Mouse (Mus musculus): ENCODE measurements at regions not wholly inside any gene's neighbourhood (a gene's known extent, or its start where the extent isn't known, plus 50 kb on each side); places are given as distances from the start of the nearest gene placed in this dataset.

DNA sequence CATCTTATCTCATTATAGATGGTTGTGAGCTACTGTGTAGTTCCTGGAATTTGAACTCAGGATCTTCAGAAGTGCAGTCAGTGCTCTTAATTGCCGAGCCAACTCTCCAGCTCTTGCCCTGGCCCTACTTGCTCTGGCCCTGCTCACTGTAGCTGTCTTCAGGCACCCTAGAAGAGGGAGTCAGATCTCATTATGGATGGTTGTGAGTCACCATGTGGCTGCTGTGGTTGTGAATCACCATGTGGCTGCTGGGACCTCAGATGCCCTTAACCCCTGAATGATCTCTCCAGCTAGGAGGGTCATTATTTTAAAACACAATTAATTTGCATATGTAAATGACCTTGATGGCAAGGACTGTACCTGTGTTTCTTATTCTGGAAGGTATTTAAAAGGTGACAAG lies 249.1 kb upstream of the Pfkp start:
- H3K4me1 ChIP-seq (ENCODE audit: control insufficient read depth in 1 of 2, insufficient read depth in 2 of 2, low read length in 2 of 2) = no peaks in the 10 kb centered on the region; a peak in 1 of 4 replicates
- no peaks in the 10 kb centered on the region for H3K79me2 ChIP-seq (ENCODE audit: control insufficient read depth, insufficient read depth, low read length, poor library complexity)
- no peaks in the 10 kb centered on the region for H3K27me3 ChIP-seq (ENCODE audit: control insufficient read depth in 1 of 2, insufficient read depth in 2 of 2, low read length in 2 of 2)
- no peak overlapping the region for H3K27ac ChIP-seq (ENCODE audit: control insufficient read depth, low read depth, low read length)
- TF ChIP-seq POLR2AphosphoS5 (IDR thresholded peaks at IDR 0.05; ENCODE audit: borderline replicate concordance, low read depth, low read length) (no peak), ELF1 (IDR thresholded peaks at IDR 0.05; ENCODE audit: low read depth, low read length) (no peak), MAFK (IDR thresholded peaks at IDR 0.05; ENCODE audit: borderline replicate concordance, low read depth, low read length) (no peak), MEF2A (IDR thresholded peaks at IDR 0.05; ENCODE audit: extremely low read depth, insufficient replicate concordance, low read depth, low read length, poor library complexity, severe bottlenecking) (no peak), MYB (IDR thresholded peaks at IDR 0.05; ENCODE audit: low read depth, low read length) (no peak), EP300 (IDR thresholded peaks at IDR 0.05; ENCODE audit: low read depth in 1 of 2, low read length in 2 of 2) (no peak), GATA1 (IDR thresholded peaks at IDR 0.05; ENCODE audit: low read depth, low read length) (no peak), RAD21 (IDR thresholded peaks at IDR 0.05; ENCODE audit: low read depth, low read length) (no peak), TBP (IDR thresholded peaks at IDR 0.05; ENCODE audit: low read depth, low read length) (no peak), ZMIZ1 (IDR thresholded peaks at IDR 0.05; ENCODE audit: low read depth, low read length) (no peak), USF2 (IDR thresholded peaks at IDR 0.05; ENCODE audit: borderline replicate concordance in 1 of 2, insufficient read depth in 1 of 2, low read depth in 1 of 2, low read length in 2 of 2) (no peak), HCFC1 (IDR thresholded peaks at IDR 0.05; ENCODE audit: low read depth, low read length) (no peak), RCOR1 (IDR thresholded peaks at IDR 0.05; ENCODE audit: low read depth, low read length) (no peak), NRF1 (IDR thresholded peaks at IDR 0.05; ENCODE audit: insufficient read depth, low read depth, low read length, poor library complexity, severe bottlenecking) (no peak), JUND (IDR thresholded peaks at IDR 0.05; ENCODE audit: low read depth, low read length) (no peak), GABPA (IDR thresholded peaks at IDR 0.05; ENCODE audit: low read depth, low read length) (no peak), ZC3H11A (IDR thresholded peaks at IDR 0.05; ENCODE audit: low read depth, low read length) (no peak)
- H3K4me3 ChIP-seq (ENCODE audit: control insufficient read depth in 1 of 2, insufficient read depth in 1 of 2, low read depth in 2 of 2, low read length in 2 of 2) = no peak overlapping the region
- no peaks in the 10 kb centered on the region for H3K9me3 ChIP-seq (replicated peaks; ENCODE audit: insufficient read depth, low read length)
- no peak overlapping the region for H3K9ac ChIP-seq (ENCODE audit: control insufficient read depth, low read depth, low read length, poor library complexity, severe bottlenecking)
- peak; percentile 25 for DNase-seq (ENCODE audit: low read depth, low spot score)
- no peaks in the 10 kb centered on the region for H3K36me3 ChIP-seq (ENCODE audit: control insufficient read depth in 1 of 2, insufficient read depth in 2 of 2, low read length in 2 of 2)

DNA sequence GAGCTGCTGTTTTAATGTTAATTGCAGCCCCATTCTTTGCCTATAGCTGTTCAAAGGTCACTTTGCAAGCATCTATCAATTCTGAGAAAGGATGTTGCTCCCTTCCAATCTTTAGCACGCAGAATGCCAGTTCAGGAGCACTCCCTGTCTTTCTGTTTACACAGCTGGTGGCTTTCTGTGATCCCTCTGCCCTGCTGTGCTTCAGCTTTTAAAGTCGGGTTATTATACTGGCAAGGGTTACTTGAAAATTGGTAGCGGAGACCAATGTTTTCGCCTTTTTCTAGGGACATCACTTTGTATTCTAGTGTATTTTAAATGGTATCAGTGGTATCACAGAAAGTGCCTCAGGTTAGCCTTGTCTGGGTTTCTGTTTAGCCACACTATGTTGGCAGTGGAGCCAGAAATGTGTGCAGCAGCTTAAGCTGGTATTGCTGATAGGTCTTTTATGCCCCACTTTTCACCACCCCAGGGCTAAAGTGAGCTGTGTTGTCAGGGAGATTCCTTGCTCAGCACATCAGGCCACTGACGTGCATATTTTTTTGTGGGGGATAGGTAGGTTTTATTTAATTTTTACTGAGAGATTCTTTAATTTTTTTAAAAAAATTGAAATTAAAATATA lies 243.0 kb upstream of the Pfkp start:
- Histone ChIP-seq H3K27ac (ENCODE audit: control insufficient read depth, low read depth, low read length) (peak overlapping the region; percentile 19; the same call in 1 of the 2 replicates), H3K36me3 (ENCODE audit: control insufficient read depth in 1 of 2, insufficient read depth in 2 of 2, low read length in 2 of 2) (peaks cover 0 to 18% of the 10 kb centered on the region in 2 experiments; a peak in 2 of 4 replicates), H3K79me2 (ENCODE audit: control insufficient read depth, insufficient read depth, low read length, poor library complexity) (no peaks in the 10 kb centered on the region), H3K4me3 (ENCODE audit: control insufficient read depth in 1 of 2, insufficient read depth in 1 of 2, low read depth in 2 of 2, low read length in 2 of 2) (no peak overlapping the region), H3K9me3 (replicated peaks; ENCODE audit: insufficient read depth, low read length) (no peaks in the 10 kb centered on the region), H3K9ac (ENCODE audit: control insufficient read depth, low read depth, low read length, poor library complexity, severe bottlenecking) (no peak overlapping the region), H3K4me1 (ENCODE audit: control insufficient read depth in 1 of 2, insufficient read depth in 2 of 2, low read length in 2 of 2) (peaks cover 2 to 7% of the 10 kb centered on the region in 2 experiments; a peak in 2 of 4 replicates), H3K27me3 (ENCODE audit: control insufficient read depth in 1 of 2, insufficient read depth in 2 of 2, low read length in 2 of 2) (no peaks in the 10 kb centered on the region)
- TF ChIP-seq TAL1 (IDR thresholded peaks at IDR 0.05; ENCODE audit: low read length) (peak; percentile 35), TCF12 (IDR thresholded peaks at IDR 0.05; ENCODE audit: low read depth, low read length) (peak; percentile 9; the same call in 1 of the 2 replicates), CHD1 (IDR thresholded peaks at IDR 0.05; ENCODE audit: low read depth, low read length) (no peak)
- peak; percentile 19 for DNase-seq (ENCODE audit: low read depth, low spot score)
